Mouse (Mus musculus) kidney, embryonic 14.5 days (tissue): Measurements from ENCODE around the gene Kcng1. TPM values are rescaled to one million over a fixed set of nuclear protein-coding genes. Genes with fewer than 3 reads are reported as not detected.

ENCODE experiments used
- ATAC-seq: fragments of 200-750 bp; cut with Nextera tagmentation; 2 replicates; pipeline ENCODE4 v1.8.0; 2017; ENCODE audit warnings: moderate number of reproducible peaks, mild to moderate bottlenecking, moderate TSS enrichment, moderate library complexity; ENCODE audit not compliant: low FRiP score, low TSS enrichment
- H3K27ac ChIP-seq: fragments of 300-500 bp; sonication (generic); 2 replicates; pipeline ENCODE4 v1.5.1; 2014; ENCODE audit warnings: low read depth, mild to moderate bottlenecking, low read length, moderate library complexity, mixed read lengths
- H3K27me3 ChIP-seq: fragments of 300-500 bp; sonication (generic); 2 replicates; pipeline ENCODE4 v1.6.1; 2014; ENCODE audit warnings: mild to moderate bottlenecking, low read length; ENCODE audit not compliant: control insufficient read depth, insufficient read depth
- H3K36me3 ChIP-seq: fragments of 300-500 bp; sonication (generic); 2 replicates; pipeline ENCODE4 v1.6.1; 2014; ENCODE audit warnings: low read length, mixed read lengths; ENCODE audit not compliant: control insufficient read depth, insufficient read depth
- H3K4me1 ChIP-seq: fragments of 300-500 bp; sonication (generic); 2 replicates; pipeline ENCODE4 v1.6.1; 2014; ENCODE audit warnings: low read length, mixed read lengths; ENCODE audit not compliant: control insufficient read depth, insufficient read depth
- H3K4me2 ChIP-seq: fragments of 300-500 bp; sonication (generic); replicated peaks from 2 replicates; pipeline ENCODE4 v1.6.1; 2014; ENCODE audit warnings: low read depth, mild to moderate bottlenecking, low read length
- H3K4me3 ChIP-seq: fragments of 300-500 bp; sonication (generic); 2 replicates; pipeline ENCODE4 v1.5.1; 2014; ENCODE audit warnings: mild to moderate bottlenecking, low read length
- H3K9ac ChIP-seq: fragments of 300-500 bp; sonication (generic); 2 replicates; pipeline ENCODE4 v1.6.1; 2014; ENCODE audit warnings: low read depth, mild to moderate bottlenecking, low read length, moderate library complexity
- H3K9me3 ChIP-seq: fragments of 300-500 bp; sonication (generic); 2 replicates; pipeline ENCODE4 v1.6.1; 2016; ENCODE audit warnings: low read length; ENCODE audit not compliant: control insufficient read depth
- WGBS: fragments of 180-500 bp; shearing (Covaris S2); extraction: QIAGEN DNeasy Blood & Tissue Kit; methylation state at CpG from one replicate; pipeline ENCODE4 v1.1.7; 2014; 5-methylcytosine and 5-hydroxymethylcytosine counted together
- polyA plus RNA-seq: library from polyadenylated mRNA; unstranded; fragments of >200 nt; fragmentation: Nextera tagmentation; extraction: Ambion mirVana; gene quantifications from 2 replicates; pipeline ENCODE4 v1.2.1, GENCODE M21; 2014

The Kcng1 gene
- polyA plus RNA-seq, 1 experiment from 2014 or later: 0.62 TPM

GRCm38 (mm10) chr2:168274374-168274935, 7.1 kb downstream of the Kcng1 start:
- no peak overlapping the region for H3K27ac ChIP-seq
- no peaks in the 10 kb centered on the region for H3K4me1 ChIP-seq
- no peaks in the 10 kb centered on the region for H3K36me3 ChIP-seq
- 11% methylated on average over 11 of the region's 11 CpGs for WGBS
- H3K4me3 ChIP-seq: no peak overlapping the region
- H3K9me3 ChIP-seq: no peaks in the 10 kb centered on the region
- H3K27me3 ChIP-seq: peaks cover 31% of the 10 kb centered on the region
- no peak for ATAC-seq
- no peak overlapping the region for H3K4me2 ChIP-seq
- no peak overlapping the region for H3K9ac ChIP-seq

DNA sequence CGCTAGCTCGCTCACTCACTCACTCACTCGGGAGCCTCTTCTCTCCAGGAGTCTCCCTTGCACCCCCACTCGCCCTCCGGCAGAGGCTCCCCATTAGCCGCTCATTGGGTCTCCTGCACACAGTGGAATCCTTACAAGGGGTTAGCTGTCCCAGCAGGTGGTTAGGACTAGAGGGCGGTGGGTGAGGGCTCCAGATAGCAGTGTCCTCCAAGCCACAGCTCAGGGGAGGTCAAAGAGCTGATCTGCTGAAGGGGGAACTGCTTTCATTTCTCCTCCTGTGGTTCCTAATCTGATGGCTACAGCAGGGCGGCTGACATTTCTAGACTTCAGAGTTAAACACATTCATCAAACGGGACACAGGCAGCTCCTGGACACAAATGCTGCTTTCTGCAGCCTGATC, 8.1 kb downstream of the Kcng1 start:
- Histone ChIP-seq H3K9ac (no peak overlapping the region), H3K27me3 (peaks cover 22% of the 10 kb centered on the region), H3K9me3 (peaks cover 3% of the 10 kb centered on the region; the same call in 1 of the 2 replicates), H3K36me3 (no peaks in the 10 kb centered on the region), H3K4me3 (no peak overlapping the region), H3K4me1 (no peaks in the 10 kb centered on the region), H3K4me2 (no peak overlapping the region), H3K27ac (no peak overlapping the region)
- no peak for ATAC-seq
- WGBS: 51% methylated on average over 9 of the region's 9 CpGs

DNA sequence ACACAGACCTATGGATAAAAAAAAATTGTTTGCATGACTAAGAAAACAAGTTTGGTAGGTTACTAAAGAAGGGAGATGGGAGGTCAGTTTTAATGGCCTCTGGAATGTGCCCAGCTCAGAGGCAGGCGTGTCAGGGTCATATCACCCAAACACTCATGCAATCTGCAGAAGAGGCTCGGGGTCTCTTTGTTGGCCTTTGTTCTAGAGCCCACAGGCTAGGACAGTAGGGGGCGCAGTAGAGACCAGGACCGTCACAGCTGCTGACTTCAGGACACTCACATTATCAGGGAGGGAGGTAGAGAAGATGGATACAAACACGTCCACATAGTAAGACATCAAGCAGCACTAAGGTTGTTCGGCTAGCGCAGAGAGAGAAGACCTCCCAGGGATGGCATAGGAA, 13.5 kb downstream of the Kcng1 start:
- Histone ChIP-seq H3K27me3 (no peaks in the 10 kb centered on the region), H3K4me3 (no peak overlapping the region), H3K4me2 (peak overlapping the region; percentile 1; the same call in 1 of the 2 replicates), H3K27ac (no peak overlapping the region), H3K36me3 (no peaks in the 10 kb centered on the region), H3K9ac (no peak overlapping the region), H3K9me3 (peaks cover 3% of the 10 kb centered on the region; the same call in 1 of the 2 replicates), H3K4me1 (no peaks in the 10 kb centered on the region)
- no peak for ATAC-seq
- WGBS: 33% methylated on average over 7 of the region's 7 CpGs

DNA sequence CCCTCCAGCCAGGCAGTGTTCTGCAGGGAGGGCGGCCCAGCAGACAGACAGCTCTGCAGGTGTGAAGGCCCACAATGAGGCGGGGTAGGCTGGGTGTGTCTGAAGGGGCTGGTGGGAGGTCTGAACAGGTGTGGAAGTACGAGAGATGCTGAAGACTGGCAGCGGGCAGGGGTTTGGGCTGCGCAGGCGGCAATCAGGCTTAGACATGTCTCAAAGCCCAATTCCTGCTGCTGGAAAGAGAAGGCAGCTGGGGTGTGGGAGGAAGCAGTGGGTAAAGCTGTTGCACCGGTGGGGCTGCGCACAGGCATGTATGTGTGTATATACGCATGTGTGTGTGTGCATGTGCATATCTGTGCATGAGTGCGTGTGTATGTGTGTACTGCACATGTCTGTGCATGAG, 20.6 kb downstream of the Kcng1 start:
- Histone ChIP-seq H3K4me2 (no peak overlapping the region), H3K9ac (no peak overlapping the region), H3K9me3 (no peaks in the 10 kb centered on the region), H3K36me3 (no peaks in the 10 kb centered on the region), H3K4me1 (no peaks in the 10 kb centered on the region), H3K27ac (no peak overlapping the region), H3K27me3 (no peaks in the 10 kb centered on the region; the same call in 1 of the 2 replicates), H3K4me3 (no peak overlapping the region)
- 94% methylated on average over 10 of the region's 10 CpGs for WGBS
- ATAC-seq: no peak

GRCm38 (mm10) chr2:168260124-168260523, 21.4 kb downstream of the Kcng1 start:
- Histone ChIP-seq H3K4me3 (no peak overlapping the region), H3K27ac (no peak overlapping the region), H3K4me1 (no peaks in the 10 kb centered on the region), H3K9ac (no peak overlapping the region), H3K4me2 (no peak overlapping the region), H3K36me3 (no peaks in the 10 kb centered on the region), H3K27me3 (no peaks in the 10 kb centered on the region; the same call in 1 of the 2 replicates), H3K9me3 (no peaks in the 10 kb centered on the region)
- WGBS: 77% methylated on average over 3 of the region's 3 CpGs
- ATAC-seq: no peak

DNA sequence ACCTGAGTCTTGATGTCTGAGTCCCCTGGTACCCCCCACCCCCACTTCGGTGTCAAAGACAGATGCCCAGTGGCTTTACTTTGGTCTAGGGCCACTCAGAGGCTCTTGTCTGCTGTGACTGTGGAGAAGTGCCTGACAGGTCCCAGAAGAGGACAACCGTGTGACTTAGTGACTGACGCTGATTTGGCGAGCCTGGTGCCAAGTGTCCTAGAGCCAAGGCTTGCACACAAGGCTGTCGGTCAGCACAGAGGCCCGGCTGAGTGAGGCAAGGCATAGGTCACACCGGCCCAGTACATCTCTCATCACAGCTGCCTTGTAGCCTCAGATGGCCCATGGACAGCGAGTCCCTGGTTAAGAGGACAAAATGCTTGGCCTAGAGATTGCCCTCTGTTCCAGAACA, 22.5 kb downstream of the Kcng1 start:
- H3K4me1 ChIP-seq: no peaks in the 10 kb centered on the region
- no peak for ATAC-seq
- no peak overlapping the region for H3K4me3 ChIP-seq
- H3K4me2 ChIP-seq: no peak overlapping the region
- H3K9me3 ChIP-seq: no peaks in the 10 kb centered on the region
- H3K27me3 ChIP-seq: no peaks in the 10 kb centered on the region; the same call in 1 of the 2 replicates
- WGBS: 92% methylated on average over 8 of the region's 8 CpGs
- H3K9ac ChIP-seq: no peak overlapping the region
- H3K27ac ChIP-seq: no peak overlapping the region
- H3K36me3 ChIP-seq: no peaks in the 10 kb centered on the region

GRCm38 (mm10) chr2:168257188-168257587, 24.3 kb downstream of the Kcng1 start:
- Histone ChIP-seq H3K27ac (no peak overlapping the region), H3K4me3 (no peak overlapping the region), H3K9me3 (no peaks in the 10 kb centered on the region), H3K27me3 (no peaks in the 10 kb centered on the region), H3K9ac (no peak overlapping the region), H3K4me1 (no peaks in the 10 kb centered on the region), H3K4me2 (no peak overlapping the region), H3K36me3 (no peaks in the 10 kb centered on the region)
- no peak for ATAC-seq
- WGBS: 92% methylated on average over 4 of the region's 4 CpGs

GRCm38 (mm10) chr2:168256506-168256905, 25.0 kb downstream of the Kcng1 start:
- Histone ChIP-seq H3K9me3 (no peaks in the 10 kb centered on the region), H3K9ac (no peak overlapping the region), H3K4me2 (no peak overlapping the region), H3K36me3 (no peaks in the 10 kb centered on the region), H3K4me1 (no peaks in the 10 kb centered on the region), H3K27me3 (no peaks in the 10 kb centered on the region), H3K4me3 (no peak overlapping the region), H3K27ac (no peak overlapping the region)
- 65% methylated on average over 3 of the region's 3 CpGs for WGBS
- no peak for ATAC-seq

DNA sequence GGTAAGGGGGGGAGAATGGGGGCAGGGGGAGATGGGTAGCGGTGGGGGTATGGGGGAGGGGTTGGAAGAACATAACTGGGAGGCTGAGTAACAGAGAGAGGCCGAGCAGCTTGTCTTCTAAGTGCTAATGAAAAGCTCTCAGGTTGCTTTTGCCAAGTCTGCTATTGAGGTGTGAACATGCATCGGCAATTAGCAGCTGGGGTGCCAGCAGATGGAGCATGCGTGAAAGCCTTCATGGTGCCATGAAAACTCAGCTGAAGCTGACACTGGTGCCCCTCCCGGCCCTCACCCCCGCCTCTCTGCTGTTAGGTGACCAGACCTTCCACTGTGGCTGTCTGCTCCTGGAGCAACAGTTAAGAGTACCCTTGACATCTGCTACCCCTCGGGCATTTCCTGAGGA, 27.7 kb downstream of the Kcng1 start:
- H3K4me3 ChIP-seq: no peak overlapping the region
- no peak overlapping the region for H3K27ac ChIP-seq
- no peaks in the 10 kb centered on the region for H3K9me3 ChIP-seq
- no peak overlapping the region for H3K4me2 ChIP-seq
- no peaks in the 10 kb centered on the region for H3K4me1 ChIP-seq
- H3K36me3 ChIP-seq: no peaks in the 10 kb centered on the region
- ATAC-seq: no peak
- no peaks in the 10 kb centered on the region for H3K27me3 ChIP-seq
- 34% methylated on average over 7 of the region's 7 CpGs for WGBS
- no peak overlapping the region for H3K9ac ChIP-seq
